Mouse (Mus musculus) lung, postnatal 36 days (tissue): ENCODE data around the gene Smad6.

Experiments used
- DNase-seq: peaks from one replicate; pipeline ENCODE4 v3.0.0; 2022; ENCODE audit warnings: mixed read lengths

Gene Smad6

GRCm38 (mm10) chr9:63981912-63982311, 39.9 kb downstream of the Smad6 start:
- DNase-seq, result no peak

GRCm38 (mm10) chr9:63981371-63981770, 40.5 kb downstream of the Smad6 start:
- no peak for DNase-seq

GRCm38 (mm10) chr9:63980179-63981086, 41.4 kb downstream of the Smad6 start:
- no peak for DNase-seq

- DNase-seq, result no peak
Measured at GRCm38 (mm10) chr9:63979275-63979674, 42.6 kb downstream of the Smad6 start.

GRCm38 (mm10) chr9:63978682-63979081, 43.2 kb downstream of the Smad6 start:
- no peak for DNase-seq

GRCm38 (mm10) chr9:63975996-63976395, 45.9 kb downstream of the Smad6 start:
- no peak for DNase-seq

GRCm38 (mm10) chr9:63974258-63975023, 47.4 kb downstream of the Smad6 start:
- no peak for DNase-seq

- DNase-seq, result no peak
Measured at GRCm38 (mm10) chr9:63973662-63974190, 48.1 kb downstream of the Smad6 start.

- no peak for DNase-seq
Measured at GRCm38 (mm10) chr9:63972576-63973290, 49.1 kb downstream of the Smad6 start.

- DNase-seq, result peak; percentile 43
Measured at GRCm38 (mm10) chr9:63971557-63971956, 50.3 kb downstream of the Smad6 start.

GRCm38 (mm10) chr9:63970836-63971235, 51.0 kb downstream of the Smad6 start:
- no peak for DNase-seq

- peak; percentile 74 for DNase-seq
Measured at GRCm38 (mm10) chr9:63970388-63970787, 51.5 kb downstream of the Smad6 start.

- DNase-seq, result peak; percentile 61
Measured at GRCm38 (mm10) chr9:63969467-63969866, 52.4 kb downstream of the Smad6 start.

- DNase-seq, result peak; percentile 97
Measured at GRCm38 (mm10) chr9:63968592-63968991, 53.3 kb downstream of the Smad6 start.

- DNase-seq, result peak; percentile 46
Measured at GRCm38 (mm10) chr9:63967408-63968172, 54.3 kb downstream of the Smad6 start.

- no peak for DNase-seq
Measured at GRCm38 (mm10) chr9:63965579-63965981, 56.3 kb downstream of the Smad6 start.

- no peak for DNase-seq
Measured at GRCm38 (mm10) chr9:63961881-63962280, 60.0 kb downstream of the Smad6 start.

- DNase-seq, result no peak
Measured at GRCm38 (mm10) chr9:63960829-63961185, 61.1 kb downstream of the Smad6 start.

GRCm38 (mm10) chr9:63959933-63960828, 61.7 kb downstream of the Smad6 start:
- peak; percentile 52 for DNase-seq

- peak; percentile 81 for DNase-seq
Measured at GRCm38 (mm10) chr9:63959129-63959932, 62.5 kb downstream of the Smad6 start.
